Mouse (Mus musculus) kidney, embryonic 14.5 days (tissue): ENCODE measurements at regions not wholly inside any gene's neighbourhood (a gene's known extent, or its start where the extent isn't known, plus 50 kb on each side); places are given as distances from the start of the nearest gene placed in this dataset.

Experiments
- ATAC-seq: fragments of 200-750 bp; cut with Nextera tagmentation; 2 replicates; pipeline ENCODE4 v1.8.0; 2017; ENCODE audit warnings: moderate number of reproducible peaks, mild to moderate bottlenecking, moderate TSS enrichment, moderate library complexity; ENCODE audit not compliant: low FRiP score, low TSS enrichment
- H3K27ac ChIP-seq: fragments of 300-500 bp; sonication (generic); 2 replicates; pipeline ENCODE4 v1.5.1; 2014; ENCODE audit warnings: low read depth, mild to moderate bottlenecking, low read length, moderate library complexity, mixed read lengths
- H3K27me3 ChIP-seq: fragments of 300-500 bp; sonication (generic); 2 replicates; pipeline ENCODE4 v1.6.1; 2014; ENCODE audit warnings: mild to moderate bottlenecking, low read length; ENCODE audit not compliant: control insufficient read depth, insufficient read depth
- H3K36me3 ChIP-seq: fragments of 300-500 bp; sonication (generic); 2 replicates; pipeline ENCODE4 v1.6.1; 2014; ENCODE audit warnings: low read length, mixed read lengths; ENCODE audit not compliant: control insufficient read depth, insufficient read depth
- H3K4me1 ChIP-seq: fragments of 300-500 bp; sonication (generic); 2 replicates; pipeline ENCODE4 v1.6.1; 2014; ENCODE audit warnings: low read length, mixed read lengths; ENCODE audit not compliant: control insufficient read depth, insufficient read depth
- H3K4me2 ChIP-seq: fragments of 300-500 bp; sonication (generic); replicated peaks from 2 replicates; pipeline ENCODE4 v1.6.1; 2014; ENCODE audit warnings: low read depth, mild to moderate bottlenecking, low read length
- H3K4me3 ChIP-seq: fragments of 300-500 bp; sonication (generic); 2 replicates; pipeline ENCODE4 v1.5.1; 2014; ENCODE audit warnings: mild to moderate bottlenecking, low read length
- H3K9ac ChIP-seq: fragments of 300-500 bp; sonication (generic); 2 replicates; pipeline ENCODE4 v1.6.1; 2014; ENCODE audit warnings: low read depth, mild to moderate bottlenecking, low read length, moderate library complexity
- H3K9me3 ChIP-seq: fragments of 300-500 bp; sonication (generic); 2 replicates; pipeline ENCODE4 v1.6.1; 2016; ENCODE audit warnings: low read length; ENCODE audit not compliant: control insufficient read depth
- WGBS: fragments of 180-500 bp; shearing (Covaris S2); extraction: QIAGEN DNeasy Blood & Tissue Kit; methylation state at CpG from one replicate; pipeline ENCODE4 v1.1.7; 2014; 5-methylcytosine and 5-hydroxymethylcytosine counted together

- H3K4me3 ChIP-seq, result no peak overlapping the region
- H3K4me1 ChIP-seq, result no peaks in the 10 kb centered on the region
- no peak for ATAC-seq
- 88% methylated on average over 2 of the region's 2 CpGs for WGBS
- H3K9ac ChIP-seq, result no peak overlapping the region
- no peaks in the 10 kb centered on the region for H3K36me3 ChIP-seq
- no peak overlapping the region for H3K27ac ChIP-seq
- H3K4me2 ChIP-seq, result no peak overlapping the region
- H3K27me3 ChIP-seq, result no peaks in the 10 kb centered on the region
- no peaks in the 10 kb centered on the region for H3K9me3 ChIP-seq
Observed at GRCm38 (mm10) chr15:52536594-52536993, 1348.1 kb upstream of the Gm7489 start.

GRCm38 (mm10) chr15:52558682-52559081 lies 1326.0 kb upstream of the Gm7489 start:
- ATAC-seq, result no peak
- Histone ChIP-seq H3K27ac (no peak overlapping the region), H3K4me1 (no peaks in the 10 kb centered on the region), H3K4me3 (no peak overlapping the region), H3K9me3 (no peaks in the 10 kb centered on the region), H3K4me2 (no peak overlapping the region), H3K9ac (no peak overlapping the region), H3K27me3 (no peaks in the 10 kb centered on the region), H3K36me3 (no peaks in the 10 kb centered on the region)

DNA sequence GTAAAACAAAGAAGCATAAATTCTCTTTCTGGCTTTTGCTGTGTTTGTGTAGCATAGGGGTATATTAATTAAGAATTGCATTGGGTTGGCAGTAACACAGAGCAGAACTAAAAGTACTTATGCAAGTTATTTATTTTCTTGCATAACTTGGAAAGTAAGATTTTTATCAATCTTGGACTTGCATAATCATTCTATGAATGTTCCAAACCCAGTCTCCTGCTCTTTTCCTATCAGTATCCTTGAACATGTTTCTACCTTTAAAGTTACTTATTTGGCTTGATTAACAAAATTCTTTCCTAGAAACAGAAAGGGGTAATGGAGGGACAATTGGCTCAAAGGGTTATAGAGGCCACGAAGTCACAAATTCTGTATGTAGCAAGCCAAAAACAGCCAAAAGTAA lies 1320.6 kb upstream of the Gm7489 start:
- Histone ChIP-seq H3K36me3 (no peaks in the 10 kb centered on the region), H3K4me3 (no peak overlapping the region), H3K27ac (no peak overlapping the region), H3K9ac (no peak overlapping the region), H3K27me3 (no peaks in the 10 kb centered on the region), H3K4me2 (no peak overlapping the region), H3K9me3 (no peaks in the 10 kb centered on the region), H3K4me1 (no peaks in the 10 kb centered on the region)
- WGBS, result 82% methylated on average over 1 of the region's 1 CpGs
- ATAC-seq, result no peak

GRCm38 (mm10) chr15:52565449-52565851 lies 1319.3 kb upstream of the Gm7489 start:
- Histone ChIP-seq H3K4me2 (no peak overlapping the region), H3K9ac (no peak overlapping the region), H3K9me3 (no peaks in the 10 kb centered on the region), H3K4me1 (no peaks in the 10 kb centered on the region), H3K27ac (no peak overlapping the region), H3K4me3 (no peak overlapping the region), H3K36me3 (no peaks in the 10 kb centered on the region), H3K27me3 (no peaks in the 10 kb centered on the region)
- ATAC-seq, result no peak
- 88% methylated on average over 5 of the region's 5 CpGs for WGBS

DNA sequence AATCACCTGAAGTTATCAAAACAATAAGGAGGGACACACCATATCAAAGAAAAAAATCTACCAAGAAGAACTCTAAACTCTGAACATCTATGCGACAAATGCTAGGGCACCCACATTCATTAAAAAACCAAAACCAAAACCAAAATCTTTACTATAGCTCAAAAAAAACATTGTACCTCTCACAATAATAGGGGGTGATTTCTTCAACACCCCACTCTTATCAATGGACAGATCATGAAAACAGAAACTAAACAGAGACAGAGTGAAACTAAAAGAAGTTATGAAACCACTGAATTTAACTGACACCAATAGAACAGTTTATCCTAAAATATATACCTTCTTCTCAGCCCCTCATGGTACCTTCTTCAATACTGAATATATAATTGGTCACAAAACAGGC lies 1314.5 kb upstream of the Gm7489 start:
- no peaks in the 10 kb centered on the region for H3K27me3 ChIP-seq
- H3K4me2 ChIP-seq, result no peak overlapping the region
- no peak overlapping the region for H3K9ac ChIP-seq
- ATAC-seq, result no peak
- 97% methylated on average over 1 of the region's 1 CpGs for WGBS
- no peak overlapping the region for H3K4me3 ChIP-seq
- no peaks in the 10 kb centered on the region for H3K9me3 ChIP-seq
- no peaks in the 10 kb centered on the region for H3K36me3 ChIP-seq
- H3K27ac ChIP-seq, result no peak overlapping the region
- H3K4me1 ChIP-seq, result no peaks in the 10 kb centered on the region

DNA sequence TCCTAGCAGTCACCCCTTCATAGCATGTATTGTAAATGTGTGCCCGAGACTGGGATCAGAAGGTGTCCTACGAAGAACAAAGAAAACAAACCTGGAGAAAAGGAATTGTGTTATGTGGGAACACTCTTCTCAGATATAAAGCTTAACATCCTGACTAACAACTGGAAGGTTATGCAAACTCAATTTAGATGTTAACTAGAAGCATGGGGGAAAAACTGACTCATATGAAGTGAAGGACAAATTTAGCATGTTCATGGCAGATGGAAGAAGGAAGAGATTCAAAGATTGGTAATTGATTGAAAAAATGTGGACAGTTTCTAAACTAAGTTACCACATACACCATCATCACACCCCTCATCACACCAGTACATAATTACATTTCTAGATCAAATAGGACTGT lies 1307.1 kb upstream of the Gm7489 start:
- H3K27ac ChIP-seq, result no peak overlapping the region
- ATAC-seq, result no peak
- no peak overlapping the region for H3K9ac ChIP-seq
- H3K27me3 ChIP-seq, result no peaks in the 10 kb centered on the region
- no peaks in the 10 kb centered on the region for H3K36me3 ChIP-seq
- 84% methylated on average over 2 of the region's 2 CpGs for WGBS
- no peaks in the 10 kb centered on the region for H3K9me3 ChIP-seq
- no peaks in the 10 kb centered on the region for H3K4me1 ChIP-seq
- H3K4me3 ChIP-seq, result no peak overlapping the region
- H3K4me2 ChIP-seq, result no peak overlapping the region

- no peak overlapping the region for H3K4me2 ChIP-seq
- H3K36me3 ChIP-seq, result no peaks in the 10 kb centered on the region
- H3K9ac ChIP-seq, result no peak overlapping the region
- H3K4me3 ChIP-seq, result no peak overlapping the region
- WGBS, result 34% methylated on average over 4 of the region's 4 CpGs
- no peaks in the 10 kb centered on the region for H3K27me3 ChIP-seq
- no peaks in the 10 kb centered on the region for H3K9me3 ChIP-seq
- no peaks in the 10 kb centered on the region for H3K4me1 ChIP-seq
- H3K27ac ChIP-seq, result no peak overlapping the region
- no peak for ATAC-seq
Observed at GRCm38 (mm10) chr15:52589391-52589790, 1295.3 kb upstream of the Gm7489 start.

DNA sequence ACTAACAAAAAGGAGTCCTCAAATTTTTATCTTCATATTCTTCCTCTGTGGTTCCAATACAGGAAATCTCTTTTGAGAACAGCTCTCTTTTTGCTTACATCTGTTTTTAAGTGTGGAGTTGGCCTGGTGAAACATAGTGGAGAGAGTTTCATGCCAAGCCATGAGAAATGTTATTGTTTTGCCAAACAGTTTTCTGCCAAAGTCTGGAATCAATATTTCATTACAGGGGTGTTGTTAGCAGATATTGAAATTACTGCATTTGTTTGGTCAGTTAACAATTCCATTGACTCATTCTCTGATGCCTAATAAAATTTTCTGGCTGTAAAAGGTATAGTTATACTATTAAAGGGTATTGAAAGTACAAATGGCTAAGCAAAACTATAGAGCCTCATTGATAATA lies 1285.2 kb upstream of the Gm7489 start:
- Histone ChIP-seq H3K27me3 (no peaks in the 10 kb centered on the region), H3K4me1 (no peaks in the 10 kb centered on the region), H3K4me3 (no peak overlapping the region), H3K9me3 (no peaks in the 10 kb centered on the region), H3K27ac (no peak overlapping the region), H3K36me3 (no peaks in the 10 kb centered on the region), H3K4me2 (no peak overlapping the region), H3K9ac (no peak overlapping the region)
- no peak for ATAC-seq

DNA sequence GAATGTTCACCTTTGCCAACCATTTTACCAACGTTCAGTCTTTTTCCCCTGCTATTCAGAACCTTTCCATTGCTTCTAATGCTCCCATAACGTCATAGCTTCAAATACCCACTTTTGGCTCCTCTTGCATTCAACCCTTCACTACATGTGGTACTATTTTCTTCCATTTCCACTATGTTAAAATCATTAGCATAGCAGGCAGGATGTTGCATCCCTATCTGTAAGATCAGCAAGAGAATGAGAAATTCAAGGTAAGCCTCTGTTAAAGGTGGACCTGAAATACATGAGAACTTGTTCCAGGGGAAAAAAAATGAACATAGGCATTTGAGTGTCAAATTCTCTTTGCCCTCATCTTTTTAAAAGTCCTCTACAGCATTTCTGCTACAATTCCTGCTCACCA lies 1284.7 kb upstream of the Gm7489 start:
- no peak overlapping the region for H3K9ac ChIP-seq
- 74% methylated on average over 2 of the region's 2 CpGs for WGBS
- ATAC-seq, result no peak

GRCm38 (mm10) chr15:52639790-52640189 lies 1244.9 kb upstream of the Gm7489 start:
- H3K4me1 ChIP-seq, result no peaks in the 10 kb centered on the region
- H3K27ac ChIP-seq, result no peak overlapping the region
- WGBS, result 91% methylated on average over 3 of the region's 3 CpGs
- ATAC-seq, result no peak
- H3K36me3 ChIP-seq, result no peaks in the 10 kb centered on the region
- no peak overlapping the region for H3K9ac ChIP-seq
- no peak overlapping the region for H3K4me3 ChIP-seq
- H3K27me3 ChIP-seq, result no peaks in the 10 kb centered on the region
- no peaks in the 10 kb centered on the region for H3K9me3 ChIP-seq
- no peak overlapping the region for H3K4me2 ChIP-seq

More for the DNA sequence above, 1284.7 kb upstream of the Gm7489 start:
- H3K9me3 ChIP-seq, result no peaks in the 10 kb centered on the region
- no peaks in the 10 kb centered on the region for H3K36me3 ChIP-seq
- H3K4me2 ChIP-seq, result no peak overlapping the region
- H3K4me3 ChIP-seq, result no peak overlapping the region
- no peaks in the 10 kb centered on the region for H3K27me3 ChIP-seq
- no peak overlapping the region for H3K27ac ChIP-seq
- H3K4me1 ChIP-seq, result no peaks in the 10 kb centered on the region
